Mouse (Mus musculus): ENCODE measurements around the gene Serpina1f. TPM values are rescaled to one million over a fixed set of nuclear protein-coding genes. Genes with fewer than 3 reads are reported as not detected.
"Not testable (repeated sequence)": the region's sequence is repeated elsewhere in the genome, so short reads cannot be mapped to it uniquely, and the experiment has no call there.

The Serpina1f gene
- polyA plus RNA-seq, 1 experiment from 2014 or later, result not detected

GRCm38 (mm10) chr12:103673179-103673578 is 22.1 kb downstream of the Serpina1f start:
- WGBS, result 79% methylated on average over 2 of the region's 2 CpGs
- no peaks in the 10 kb centered on the region for H3K9me3 ChIP-seq (replicated peaks; ENCODE audit: control insufficient read depth, low read length)
- no peak overlapping the region for H3K4me3 ChIP-seq (ENCODE audit: low read depth, low read length)
- H3K4me1 ChIP-seq (ENCODE audit: control insufficient read depth, insufficient read depth, low read length), result no peaks in the 10 kb centered on the region
- no peak overlapping the region for H3K4me2 ChIP-seq (ENCODE audit: low read length)
- no peak overlapping the region for H3K9ac ChIP-seq (ENCODE audit: low read length)
- no peaks in the 10 kb centered on the region for H3K36me3 ChIP-seq (ENCODE audit: control insufficient read depth, insufficient read depth, low read length)
- H3K27ac ChIP-seq (ENCODE audit: low read depth, low read length), result no peak overlapping the region
- no peaks in the 10 kb centered on the region for H3K27me3 ChIP-seq (replicated peaks; ENCODE audit: control insufficient read depth, insufficient read depth, low read length)
- DNase-seq (ENCODE audit: low spot score) (no peak), ATAC-seq (no peak)

- no peak overlapping the region for H3K9ac ChIP-seq (ENCODE audit: low read length)
- no peak overlapping the region for H3K27ac ChIP-seq (ENCODE audit: low read depth, low read length)
- H3K4me1 ChIP-seq (ENCODE audit: control insufficient read depth, insufficient read depth, low read length), result no peaks in the 10 kb centered on the region
- H3K4me2 ChIP-seq (ENCODE audit: low read length), result no peak overlapping the region
- no peaks in the 10 kb centered on the region for H3K9me3 ChIP-seq (replicated peaks; ENCODE audit: control insufficient read depth, low read length)
- no peaks in the 10 kb centered on the region for H3K36me3 ChIP-seq (ENCODE audit: control insufficient read depth, insufficient read depth, low read length)
- no peaks in the 10 kb centered on the region for H3K27me3 ChIP-seq (replicated peaks; ENCODE audit: control insufficient read depth, insufficient read depth, low read length)
- no peak for DNase-seq (ENCODE audit: low spot score)
- H3K4me3 ChIP-seq (ENCODE audit: low read depth, low read length), result no peak overlapping the region
- no peak for ATAC-seq
- WGBS, result 84% methylated on average over 3 of the region's 3 CpGs
Observed at GRCm38 (mm10) chr12:103671483-103671882, 23.8 kb downstream of the Serpina1f start.

GRCm38 (mm10) chr12:103670964-103671363 is 24.4 kb downstream of the Serpina1f start:
- H3K4me3 ChIP-seq (ENCODE audit: low read depth, low read length), result no peak overlapping the region
- DNase-seq (ENCODE audit: low spot score) (no peak), ATAC-seq (no peak)
- H3K4me2 ChIP-seq (ENCODE audit: low read length), result no peak overlapping the region
- no peaks in the 10 kb centered on the region for H3K4me1 ChIP-seq (ENCODE audit: control insufficient read depth, insufficient read depth, low read length)
- no peak overlapping the region for H3K27ac ChIP-seq (ENCODE audit: low read depth, low read length)
- no peaks in the 10 kb centered on the region for H3K9me3 ChIP-seq (replicated peaks; ENCODE audit: control insufficient read depth, low read length)
- no peaks in the 10 kb centered on the region for H3K27me3 ChIP-seq (replicated peaks; ENCODE audit: control insufficient read depth, insufficient read depth, low read length)
- no peak overlapping the region for H3K9ac ChIP-seq (ENCODE audit: low read length)
- H3K36me3 ChIP-seq (ENCODE audit: control insufficient read depth, insufficient read depth, low read length), result no peaks in the 10 kb centered on the region
- 70% methylated on average over 2 of the region's 2 CpGs for WGBS

- no peak overlapping the region for H3K4me2 ChIP-seq (ENCODE audit: low read length)
- WGBS, result 86% methylated on average over 5 of the region's 5 CpGs
- no peak; the same call in 1 of the 2 replicates for ATAC-seq
- no peaks in the 10 kb centered on the region for H3K4me1 ChIP-seq (ENCODE audit: control insufficient read depth, insufficient read depth, low read length)
- no peak overlapping the region for H3K4me3 ChIP-seq (ENCODE audit: low read depth, low read length)
- no peaks in the 10 kb centered on the region for H3K9me3 ChIP-seq (replicated peaks; ENCODE audit: control insufficient read depth, low read length)
- no peak overlapping the region for H3K27ac ChIP-seq (ENCODE audit: low read depth, low read length)
- H3K27me3 ChIP-seq (replicated peaks; ENCODE audit: control insufficient read depth, insufficient read depth, low read length), result no peaks in the 10 kb centered on the region
- no peaks in the 10 kb centered on the region for H3K36me3 ChIP-seq (ENCODE audit: control insufficient read depth, insufficient read depth, low read length)
- peak; percentile 71 for DNase-seq (ENCODE audit: low spot score)
- H3K9ac ChIP-seq (ENCODE audit: low read length), result no peak overlapping the region
Observed at GRCm38 (mm10) chr12:103670344-103670743, 25.0 kb downstream of the Serpina1f start.

GRCm38 (mm10) chr12:103665286-103665685 is 30.0 kb downstream of the Serpina1f start:
- ATAC-seq, result no peak
- no peaks in the 10 kb centered on the region for H3K9me3 ChIP-seq (replicated peaks; ENCODE audit: control insufficient read depth, low read length)
- no peak for DNase-seq (ENCODE audit: low spot score)
- H3K27me3 ChIP-seq (replicated peaks; ENCODE audit: control insufficient read depth, insufficient read depth, low read length), result no peaks in the 10 kb centered on the region
- H3K4me1 ChIP-seq (ENCODE audit: control insufficient read depth, insufficient read depth, low read length), result no peaks in the 10 kb centered on the region
- no peak overlapping the region for H3K4me3 ChIP-seq (ENCODE audit: low read depth, low read length)
- 85% methylated on average over 3 of the region's 3 CpGs for WGBS
- no peak overlapping the region for H3K9ac ChIP-seq (ENCODE audit: low read length)
- no peaks in the 10 kb centered on the region for H3K36me3 ChIP-seq (ENCODE audit: control insufficient read depth, insufficient read depth, low read length)
- H3K4me2 ChIP-seq (ENCODE audit: low read length), result no peak overlapping the region
- no peak overlapping the region for H3K27ac ChIP-seq (ENCODE audit: low read depth, low read length)

GRCm38 (mm10) chr12:103662053-103662452 is 33.3 kb downstream of the Serpina1f start:
- H3K4me1 ChIP-seq (ENCODE audit: control insufficient read depth, insufficient read depth, low read length); H3K36me3 ChIP-seq (ENCODE audit: control insufficient read depth, insufficient read depth, low read length); H3K9me3 ChIP-seq (replicated peaks; ENCODE audit: control insufficient read depth, low read length); ATAC-seq; H3K9ac ChIP-seq (ENCODE audit: low read length); H3K27me3 ChIP-seq (replicated peaks; ENCODE audit: control insufficient read depth, insufficient read depth, low read length); DNase-seq (ENCODE audit: low spot score); H3K27ac ChIP-seq (ENCODE audit: low read depth, low read length); H3K4me3 ChIP-seq (ENCODE audit: low read depth, low read length); H3K4me2 ChIP-seq (ENCODE audit: low read length): not testable (repeated sequence)

GRCm38 (mm10) chr12:103660076-103660475 is 35.3 kb downstream of the Serpina1f start:
- no peak for ATAC-seq
- Histone ChIP-seq H3K9ac (ENCODE audit: low read length) (no peak overlapping the region), H3K4me2 (ENCODE audit: low read length) (no peak overlapping the region), H3K27me3 (replicated peaks; ENCODE audit: control insufficient read depth, insufficient read depth, low read length) (no peaks in the 10 kb centered on the region), H3K4me3 (ENCODE audit: low read depth, low read length) (no peak overlapping the region), H3K36me3 (ENCODE audit: control insufficient read depth, insufficient read depth, low read length) (no peaks in the 10 kb centered on the region), H3K4me1 (ENCODE audit: control insufficient read depth, insufficient read depth, low read length) (no peaks in the 10 kb centered on the region), H3K27ac (ENCODE audit: low read depth, low read length) (no peak overlapping the region), H3K9me3 (replicated peaks; ENCODE audit: control insufficient read depth, low read length) (no peaks in the 10 kb centered on the region)
- DNase-seq (ENCODE audit: low spot score), result no peak
- 86% methylated on average over 5 of the region's 5 CpGs for WGBS

GRCm38 (mm10) chr12:103659171-103659570 is 36.2 kb downstream of the Serpina1f start:
- Histone ChIP-seq H3K9ac (ENCODE audit: low read length) (no peak overlapping the region), H3K36me3 (ENCODE audit: control insufficient read depth, insufficient read depth, low read length) (no peaks in the 10 kb centered on the region), H3K4me3 (ENCODE audit: low read depth, low read length) (no peak overlapping the region), H3K4me2 (ENCODE audit: low read length) (no peak overlapping the region), H3K27ac (ENCODE audit: low read depth, low read length) (no peak overlapping the region), H3K4me1 (ENCODE audit: control insufficient read depth, insufficient read depth, low read length) (no peaks in the 10 kb centered on the region), H3K9me3 (replicated peaks; ENCODE audit: control insufficient read depth, low read length) (no peaks in the 10 kb centered on the region), H3K27me3 (replicated peaks; ENCODE audit: control insufficient read depth, insufficient read depth, low read length) (no peaks in the 10 kb centered on the region)
- WGBS, result 91% methylated on average over 2 of the region's 2 CpGs
- DNase-seq (ENCODE audit: low spot score) (no peak), ATAC-seq (no peak)

GRCm38 (mm10) chr12:103657991-103658390 is 37.3 kb downstream of the Serpina1f start:
- no peak for ATAC-seq

More at GRCm38 (mm10) chr12:103657991-103658390, 37.3 kb downstream of the Serpina1f start:
- H3K9ac ChIP-seq (ENCODE audit: low read length), result no peak overlapping the region
- no peak overlapping the region for H3K4me2 ChIP-seq (ENCODE audit: low read length)
- no peaks in the 10 kb centered on the region for H3K36me3 ChIP-seq (ENCODE audit: control insufficient read depth, insufficient read depth, low read length)
- WGBS, result 83% methylated on average over 10 of the region's 10 CpGs
- no peaks in the 10 kb centered on the region for H3K4me1 ChIP-seq (ENCODE audit: control insufficient read depth, insufficient read depth, low read length)
- H3K27ac ChIP-seq (ENCODE audit: low read depth, low read length), result no peak overlapping the region
- DNase-seq (ENCODE audit: low spot score), result no peak
- H3K9me3 ChIP-seq (replicated peaks; ENCODE audit: control insufficient read depth, low read length), result no peaks in the 10 kb centered on the region
- no peaks in the 10 kb centered on the region for H3K27me3 ChIP-seq (replicated peaks; ENCODE audit: control insufficient read depth, insufficient read depth, low read length)
- H3K4me3 ChIP-seq (ENCODE audit: low read depth, low read length), result no peak overlapping the region

Measured in forebrain, embryonic 14.5 days (tissue).